Mouse (Mus musculus): ENCODE data around the gene Scarf1. TPM values are rescaled to one million over a fixed set of nuclear protein-coding genes. Genes with fewer than 3 reads are reported as not detected.

The Scarf1 gene
- total and polyA plus RNA-seq, 3 experiments, result 0.15 to 0.28 TPM; not detected in 1

DNA sequence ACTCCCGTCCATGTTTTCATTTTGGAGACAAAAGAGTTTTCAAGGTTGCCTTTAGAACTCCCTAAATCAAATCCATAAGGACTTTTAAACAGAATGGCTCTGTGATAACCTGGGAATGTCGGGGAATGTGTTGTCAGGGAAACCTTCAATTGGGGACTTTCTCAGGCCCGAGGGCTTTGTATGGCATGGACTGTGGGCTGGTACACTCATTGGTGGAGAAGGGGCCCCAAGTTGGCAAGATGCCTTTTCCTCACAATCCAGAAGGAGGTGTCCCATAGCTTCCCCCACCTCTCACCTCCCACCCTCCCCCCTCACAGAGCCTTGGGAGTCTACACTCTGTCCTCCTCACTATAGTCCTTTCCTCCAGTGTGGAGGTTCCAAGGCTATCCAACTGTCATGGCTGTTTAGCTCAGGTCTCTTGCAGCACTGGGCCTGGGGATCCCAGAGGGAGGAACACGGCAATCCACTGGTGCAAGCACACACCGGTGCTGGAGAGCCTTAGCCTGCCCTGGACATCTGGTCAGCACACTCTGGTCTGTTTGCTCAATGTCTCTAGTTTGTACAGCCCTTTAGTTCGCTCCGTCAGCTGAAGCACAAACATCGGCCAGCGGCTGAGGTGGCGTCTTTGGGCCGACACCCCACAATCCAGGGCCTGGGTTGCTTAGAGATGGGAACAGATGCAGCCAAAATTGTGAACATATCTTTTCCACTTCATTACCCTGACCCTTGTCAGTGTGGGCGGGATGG lies 37.0 kb downstream of the Scarf1 start:
- no peaks in the 10 kb centered on the region for H3K27me3 ChIP-seq (ENCODE audit: control insufficient read depth in 1 of 2, insufficient read depth in 2 of 2, low read length in 2 of 2)
- no peaks in the 10 kb centered on the region for H3K4me1 ChIP-seq (ENCODE audit: control insufficient read depth in 1 of 2, insufficient read depth in 2 of 2, low read length in 2 of 2)
- no peaks in the 10 kb centered on the region for H3K79me2 ChIP-seq (ENCODE audit: control insufficient read depth, insufficient read depth, low read length, poor library complexity)
- DNase-seq (ENCODE audit: low read depth, low spot score), result no peak
- no peak for TF ChIP-seq HCFC1 (IDR thresholded peaks at IDR 0.05; ENCODE audit: low read depth, low read length)
- no peak for TF ChIP-seq ELF1 (IDR thresholded peaks at IDR 0.05; ENCODE audit: low read depth, low read length)
- no peak for TF ChIP-seq BHLHE40 (IDR thresholded peaks at IDR 0.05; ENCODE audit: borderline replicate concordance, low read depth, low read length)
- no peak for TF ChIP-seq ZKSCAN1 (IDR thresholded peaks at IDR 0.05; ENCODE audit: low read depth, low read length)
- TF ChIP-seq E2F4 (IDR thresholded peaks at IDR 0.05; ENCODE audit: borderline replicate concordance, low read depth, low read length), result no peak
- TF ChIP-seq USF1 (IDR thresholded peaks at IDR 0.05; ENCODE audit: low read depth, low read length), result no peak
- no peak for TF ChIP-seq MAX (IDR thresholded peaks at IDR 0.05; ENCODE audit: low read length)
- TF ChIP-seq ZC3H11A (IDR thresholded peaks at IDR 0.05; ENCODE audit: low read depth, low read length), result no peak
- no peak for TF ChIP-seq MAFK (IDR thresholded peaks at IDR 0.05; ENCODE audit: borderline replicate concordance, low read depth, low read length)
- no peak for TF ChIP-seq CHD1 (IDR thresholded peaks at IDR 0.05; ENCODE audit: low read depth, low read length)
- TF ChIP-seq NRF1 (IDR thresholded peaks at IDR 0.05; ENCODE audit: insufficient read depth, low read depth, low read length, poor library complexity, severe bottlenecking), result no peak
- no peak for TF ChIP-seq EP300 (IDR thresholded peaks at IDR 0.05; ENCODE audit: low read depth in 1 of 2, low read length in 2 of 2)
- TF ChIP-seq MEF2A (IDR thresholded peaks at IDR 0.05; ENCODE audit: extremely low read depth, insufficient replicate concordance, low read depth, low read length, poor library complexity, severe bottlenecking), result no peak
- TF ChIP-seq GATA1 (IDR thresholded peaks at IDR 0.05; ENCODE audit: low read depth, low read length), result no peak
- no peak for TF ChIP-seq RAD21 (IDR thresholded peaks at IDR 0.05; ENCODE audit: low read depth, low read length)
- no peak for TF ChIP-seq ZMIZ1 (IDR thresholded peaks at IDR 0.05; ENCODE audit: low read depth, low read length)
- no peak for TF ChIP-seq MAZ (IDR thresholded peaks at IDR 0.05; ENCODE audit: low read depth, low read length)
- TF ChIP-seq POLR2A (IDR thresholded peaks at IDR 0.05; ENCODE audit: control insufficient read depth in 1 of 2, insufficient read depth in 1 of 2, low read depth in 1 of 2, low read length in 2 of 2, poor library complexity in 1 of 2), result no peak
- no peak for TF ChIP-seq SIN3A (IDR thresholded peaks at IDR 0.05; ENCODE audit: low read length)
- no peak for TF ChIP-seq ZNF384 (IDR thresholded peaks at IDR 0.05; ENCODE audit: low read depth, low read length)
- no peak overlapping the region for H3K9ac ChIP-seq (ENCODE audit: control insufficient read depth, low read depth, low read length, poor library complexity, severe bottlenecking)
- H3K27ac ChIP-seq (ENCODE audit: control insufficient read depth, low read depth, low read length), result no peak overlapping the region
- no peaks in the 10 kb centered on the region for H3K9me3 ChIP-seq (replicated peaks; ENCODE audit: insufficient read depth, low read length)
- no peak overlapping the region for H3K4me3 ChIP-seq (ENCODE audit: control insufficient read depth in 1 of 2, insufficient read depth in 1 of 2, low read depth in 2 of 2, low read length in 2 of 2)
- H3K36me3 ChIP-seq (ENCODE audit: control insufficient read depth in 1 of 2, insufficient read depth in 2 of 2, low read length in 2 of 2), result no peaks in the 10 kb centered on the region

DNA sequence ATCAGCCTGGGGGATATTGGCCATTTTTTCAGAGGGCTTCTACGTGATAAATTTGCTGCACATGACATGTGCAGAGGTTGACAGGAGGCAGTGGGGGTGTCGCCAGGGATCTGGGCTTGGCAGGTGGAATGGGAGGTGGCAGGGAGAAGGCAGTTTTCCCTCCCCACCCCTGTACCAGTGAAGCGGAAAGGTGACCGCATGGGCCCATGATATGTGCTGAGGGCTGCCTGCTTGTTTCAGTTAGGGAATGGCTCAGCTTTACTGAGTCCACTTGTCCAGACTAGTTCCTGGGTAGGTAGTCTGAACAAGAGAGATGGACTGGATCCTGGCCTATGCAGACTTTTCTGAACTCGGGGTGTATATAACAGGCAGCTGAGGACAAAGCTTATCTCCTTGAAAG lies 38.0 kb downstream of the Scarf1 start:
- no peak overlapping the region for H3K9ac ChIP-seq (ENCODE audit: control insufficient read depth, low read depth, low read length, poor library complexity, severe bottlenecking)
- DNase-seq (ENCODE audit: low read depth, low spot score), result no peak
- no peaks in the 10 kb centered on the region for H3K27me3 ChIP-seq (ENCODE audit: control insufficient read depth in 1 of 2, insufficient read depth in 2 of 2, low read length in 2 of 2)
- H3K4me1 ChIP-seq (ENCODE audit: control insufficient read depth in 1 of 2, insufficient read depth in 2 of 2, low read length in 2 of 2), result no peaks in the 10 kb centered on the region
- no peaks in the 10 kb centered on the region for H3K9me3 ChIP-seq (replicated peaks; ENCODE audit: insufficient read depth, low read length)
- H3K36me3 ChIP-seq (ENCODE audit: control insufficient read depth in 1 of 2, insufficient read depth in 2 of 2, low read length in 2 of 2), result no peaks in the 10 kb centered on the region
- H3K4me3 ChIP-seq (ENCODE audit: control insufficient read depth in 1 of 2, insufficient read depth in 1 of 2, low read depth in 2 of 2, low read length in 2 of 2), result no peak overlapping the region
- no peaks in the 10 kb centered on the region for H3K79me2 ChIP-seq (ENCODE audit: control insufficient read depth, insufficient read depth, low read length, poor library complexity)
- H3K27ac ChIP-seq (ENCODE audit: control insufficient read depth, low read depth, low read length), result no peak overlapping the region
- TF ChIP-seq NRF1 (IDR thresholded peaks at IDR 0.05; ENCODE audit: insufficient read depth, low read depth, low read length, poor library complexity, severe bottlenecking) (no peak), MAX (IDR thresholded peaks at IDR 0.05; ENCODE audit: low read length) (no peak), TBP (IDR thresholded peaks at IDR 0.05; ENCODE audit: low read depth, low read length) (no peak), RCOR1 (IDR thresholded peaks at IDR 0.05; ENCODE audit: low read depth, low read length) (no peak), RAD21 (IDR thresholded peaks at IDR 0.05; ENCODE audit: low read depth, low read length) (no peak), SIN3A (IDR thresholded peaks at IDR 0.05; ENCODE audit: low read length) (no peak), USF1 (IDR thresholded peaks at IDR 0.05; ENCODE audit: low read depth, low read length) (no peak), MYC (IDR thresholded peaks at IDR 0.05; ENCODE audit: low read depth, low read length) (no peak), MEF2A (IDR thresholded peaks at IDR 0.05; ENCODE audit: extremely low read depth, insufficient replicate concordance, low read depth, low read length, poor library complexity, severe bottlenecking) (no peak), CTCF (IDR thresholded peaks at IDR 0.05 in 2 of 3, conservative IDR thresholded peaks at IDR 0.05 in 1 of 3; ENCODE audit: control insufficient read depth in 1 of 3, insufficient read depth in 1 of 3, low read depth in 2 of 3, low read length in 3 of 3, poor library complexity in 1 of 3, severe bottlenecking in 1 of 3) (no peak), CHD1 (IDR thresholded peaks at IDR 0.05; ENCODE audit: low read depth, low read length) (no peak), SMC3 (IDR thresholded peaks at IDR 0.05; ENCODE audit: low read depth, low read length) (no peak)

Data from MEL (cell line).